Mouse (Mus musculus) liver, adult 2 months (tissue): ENCODE results near the gene Gm10271.

Experiments used
- CTCF ChIP-seq: fragments of 200-500 bp; IDR thresholded peaks from 2 replicates; pipeline ENCODE4 v1.5.1; 2011; ENCODE audit warnings: low read depth, low read length, control low read depth
- POLR2A ChIP-seq: fragments of 200-500 bp; IDR thresholded peaks from 2 replicates; pipeline ENCODE4 v1.6.1; 2011; ENCODE audit warnings: low read length, control low read depth; ENCODE audit not compliant: insufficient read depth; ENCODE audit errors: extremely low read depth

GRCm38 (mm10) chr10:116913647-116914273 is 58.6 kb downstream of the Gm10271 start:
- TF ChIP-seq CTCF, result no peak
- TF ChIP-seq POLR2A, result no peak
